8 mouse cellular contexts compared by ENCODE assay signal in the genomic region with DNA sequence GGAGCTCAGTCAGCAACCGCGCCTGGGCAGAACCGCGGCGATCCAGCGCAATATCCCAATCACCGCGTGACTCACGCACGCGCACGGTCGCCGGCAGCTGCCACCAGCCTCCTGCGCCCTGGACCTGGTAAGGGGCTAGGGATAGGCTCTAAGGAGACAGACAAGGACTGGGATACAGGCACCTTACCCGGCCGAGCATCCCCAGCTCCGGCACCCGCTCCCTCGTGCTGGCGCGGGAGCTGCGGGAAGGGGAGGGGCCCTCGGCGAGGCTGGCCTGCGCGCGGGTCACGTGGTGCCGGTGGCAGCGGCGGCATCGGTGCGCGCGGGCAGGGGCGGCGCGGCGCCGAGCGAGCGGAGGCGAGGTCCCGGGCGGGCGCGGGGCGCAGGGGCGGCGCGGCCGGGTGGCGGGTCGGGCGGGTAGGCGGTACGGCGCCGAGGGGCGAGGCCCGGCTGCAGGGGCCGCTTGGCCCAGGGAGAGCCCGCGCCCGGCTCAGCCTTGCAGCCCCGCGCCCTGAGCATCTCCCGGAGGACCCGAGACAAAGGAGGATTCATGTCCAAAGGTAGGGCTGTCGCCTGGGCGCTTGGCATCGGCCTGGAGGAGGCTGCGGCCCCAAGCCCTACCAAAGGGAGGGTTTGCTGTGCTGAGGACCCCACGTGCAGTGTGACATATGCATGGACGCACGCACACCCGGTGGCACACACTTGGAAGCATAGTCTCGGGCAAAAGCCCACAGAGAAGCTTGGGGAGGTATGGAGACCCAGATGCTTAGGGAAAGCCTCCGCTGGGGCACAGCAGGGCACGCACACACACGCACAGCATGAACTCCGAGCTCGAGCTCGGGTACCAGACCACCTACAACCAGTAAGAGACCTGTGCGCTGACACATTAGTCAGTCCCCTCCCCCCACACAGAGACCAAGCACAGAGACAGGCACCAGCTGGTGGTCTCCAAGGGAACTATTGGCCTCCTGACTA. TPM values are rescaled to one million over a fixed set of nuclear protein-coding genes. Genes with fewer than 3 reads are reported as not detected.
DNase-seq lines count a peak whose midpoint lies in the region; ATAC-seq and TF ChIP-seq lines count a peak whose summit lies in the region.

No protein-coding gene starts in this region.

- 2% methylated on average over 86 of the region's 86 CpGs for WGBS in heart, adult 2 months
- WGBS in hindbrain, embryonic 11.5 days: under 1% methylated on average over 80 of the region's 86 CpGs
- under 1% methylated on average over 85 of the region's 86 CpGs for WGBS in neural tube, embryonic 12.5 days

- intact Hi-C loops in heart, adult 2 months (cut with DNase I): no loop called here
- intact Hi-C loops in left cerebral cortex, postnatal 25 days (cut with DNase I): loop anchor here (5.0 to 10.0 kb wide), 2 partner anchors 62 to 1240 kb away; partner anchors contain the start of genes Naga, Pheta2, Smdt1 and Ttll1

- peak; percentile 21 to 30 for DNase-seq in heart, adult 2 months
- no peak for DNase-seq in heart, adult 11 months
- DNase-seq in ES-CJ7 (ENCODE audit: low read depth, low spot score): peak; percentile 75
- peak; percentile 82 for DNase-seq in embryo, embryonic 10 days (ENCODE audit: low spot score)
- peak; percentile 85 for DNase-seq in hindbrain, embryonic 11.5 days (ENCODE audit: low spot score)
- peak; percentile 81 to 83 for DNase-seq in left cerebral cortex, postnatal 25 days (ENCODE audit: low spot score in 2 of 2)
- DNase-seq in urinary bladder, adult 2 months (ENCODE audit: low spot score): no peak

- H3K4me2 ChIP-seq in hindbrain, embryonic 11.5 days (replicated peaks; ENCODE audit: low read depth, low read length): peak overlapping the region; percentile 90
- peak overlapping the region; percentile 76 for H3K4me2 ChIP-seq in neural tube, embryonic 12.5 days (replicated peaks)

- TF ChIP-seq CTCF in heart, adult 2 months (IDR thresholded peaks at IDR 0.05): no peak

- ATAC-seq in hindbrain, embryonic 11.5 days (ENCODE audit: low FRiP score): peak; percentile 78
- peak; percentile 84 for ATAC-seq in neural tube, embryonic 12.5 days (ENCODE audit: low FRiP score, low read depth)

- no peaks in the 10 kb centered on the region for H3K9me3 ChIP-seq in hindbrain, embryonic 11.5 days (ENCODE audit: control insufficient read depth, low read length)
- no peaks in the 10 kb centered on the region for H3K9me3 ChIP-seq in neural tube, embryonic 12.5 days

- H3K9ac ChIP-seq in heart, adult 2 months (ENCODE audit: low read depth, low read length): no peak overlapping the region
- peak overlapping the region; percentile 66 for H3K9ac ChIP-seq in hindbrain, embryonic 11.5 days (ENCODE audit: low read depth, low read length)
- H3K9ac ChIP-seq in neural tube, embryonic 12.5 days: peak overlapping the region; percentile 92

- H3K4me1 ChIP-seq in heart, adult 2 months (ENCODE audit: control insufficient read depth, insufficient read depth, low read length): no peaks in the 10 kb centered on the region; the same call in 1 of the 2 replicates
- peaks cover 8% of the 10 kb centered on the region for H3K4me1 ChIP-seq in hindbrain, embryonic 11.5 days (replicated peaks; ENCODE audit: control insufficient read depth, insufficient read depth, low read length)
- peaks cover 38% of the 10 kb centered on the region for H3K4me1 ChIP-seq in neural tube, embryonic 12.5 days

- no peak overlapping the region for H3K27ac ChIP-seq in heart, adult 2 months
- peak overlapping the region; percentile 91 for H3K27ac ChIP-seq in hindbrain, embryonic 11.5 days (ENCODE audit: low read depth, low read length)
- H3K27ac ChIP-seq in neural tube, embryonic 12.5 days: peak overlapping the region; percentile 94

- no peaks in the 10 kb centered on the region for H3K36me3 ChIP-seq in heart, adult 2 months (ENCODE audit: control insufficient read depth, insufficient read depth, low read length)
- H3K36me3 ChIP-seq in hindbrain, embryonic 11.5 days (ENCODE audit: control insufficient read depth, insufficient read depth, low read length): no peaks in the 10 kb centered on the region
- peaks cover 22% of the 10 kb centered on the region for H3K36me3 ChIP-seq in neural tube, embryonic 12.5 days

- H3K4me3 ChIP-seq in heart, adult 2 months: peak overlapping the region; percentile 18; the same call in 1 of the 2 replicates
- H3K4me3 ChIP-seq in hindbrain, embryonic 11.5 days (ENCODE audit: low read depth, low read length): peak overlapping the region; percentile 47
- peak overlapping the region; percentile 76 for H3K4me3 ChIP-seq in neural tube, embryonic 12.5 days

- no peak for TF ChIP-seq EP300 in heart, adult 2 months (IDR thresholded peaks at IDR 0.05; ENCODE audit: insufficient read depth, low read depth, low read length)

- TF ChIP-seq POLR2A in heart, adult 2 months (IDR thresholded peaks at IDR 0.05; ENCODE audit: insufficient read depth, low read depth, low read length): no peak

- peaks cover 5% of the 10 kb centered on the region for H3K27me3 ChIP-seq in heart, adult 2 months (ENCODE audit: control insufficient read depth, insufficient read depth, low read length)
- H3K27me3 ChIP-seq in hindbrain, embryonic 11.5 days (ENCODE audit: control insufficient read depth, insufficient read depth, low read length): peaks cover 7% of the 10 kb centered on the region
- peaks cover 21% of the 10 kb centered on the region for H3K27me3 ChIP-seq in neural tube, embryonic 12.5 days (replicated peaks)

- no peaks in the 10 kb centered on the region for H3K79me2 ChIP-seq in heart, adult 2 months (replicated peaks; ENCODE audit: control insufficient read depth, insufficient read depth, low read length)

RNA-seq across cellular contexts. Expression of gene Sept3, which starts 0.5 kb away (rescaled TPM):
- under 1 TPM; 0.39 to 0.44 TPM for total RNA-seq in heart, adult 2 months (2021)
- polyA plus RNA-seq in heart, adult 2 months (2012; rRNA removed): 0.43 and 0.85 TPM in 2 replicates
- 146 and 150 TPM in 2 replicates for polyA plus RNA-seq in hindbrain, embryonic 11.5 days (2014; fragmentation: Nextera tagmentation; extraction: Ambion mirVana)
- total RNA-seq in left cerebral cortex, postnatal 25 days (2021): 100 to 1,000 TPM; 436 to 478 TPM
- polyA plus RNA-seq in neural tube, embryonic 12.5 days (2016; fragmentation: Nextera tagmentation; extraction: Ambion mirVana): 235 and 268 TPM in 2 replicates
- polyA plus RNA-seq in urinary bladder, adult 2 months (2012; rRNA removed): 1.0 and 1.2 TPM in 2 replicates

RNA-seq across cellular contexts. Expression of gene 1500009C09Rik, which starts 23.0 kb away (rescaled TPM):
- total RNA-seq in heart, adult 2 months (2021): not detected
- polyA plus RNA-seq in heart, adult 2 months (2012; rRNA removed): 0.08 TPM in 1 of 2 replicates, not detected in the other
- polyA plus RNA-seq in hindbrain, embryonic 11.5 days (2014; fragmentation: Nextera tagmentation; extraction: Ambion mirVana): 0.86 and 1.6 TPM in 2 replicates
- 100 to 1,000 TPM in 1 of 2 experiments, 10 to 100 TPM in 1; 99.5 to 102 TPM for total RNA-seq in left cerebral cortex, postnatal 25 days (2021)
- 1.7 and 3.2 TPM in 2 replicates for polyA plus RNA-seq in neural tube, embryonic 12.5 days (2016; fragmentation: Nextera tagmentation; extraction: Ambion mirVana)
- 0.06 and 0.10 TPM in 2 replicates for polyA plus RNA-seq in urinary bladder, adult 2 months (2012; rRNA removed)

RNA-seq across cellular contexts. Expression of gene Wbp2nl, which starts 23.5 kb away (rescaled TPM):
- not detected for total RNA-seq in heart, adult 2 months (2021)
- polyA plus RNA-seq in heart, adult 2 months (2012; rRNA removed): not detected in 2 replicates
- polyA plus RNA-seq in hindbrain, embryonic 11.5 days (2014; fragmentation: Nextera tagmentation; extraction: Ambion mirVana): 0.12 TPM in 1 of 2 replicates, not detected in the other
- total RNA-seq in left cerebral cortex, postnatal 25 days (2021): not detected
- not detected in 2 replicates for polyA plus RNA-seq in neural tube, embryonic 12.5 days (2016; fragmentation: Nextera tagmentation; extraction: Ambion mirVana)
- polyA plus RNA-seq in urinary bladder, adult 2 months (2012; rRNA removed): not detected in 2 replicates

RNA-seq across cellular contexts. Expression of gene Cenpm, which starts 30.7 kb away (rescaled TPM):
- total RNA-seq in heart, adult 2 months (2021): under 1 TPM; 0.39 to 0.42 TPM
- 0.76 and 1.7 TPM in 2 replicates for polyA plus RNA-seq in heart, adult 2 months (2012; rRNA removed)
- 76.2 and 78.1 TPM in 2 replicates for polyA plus RNA-seq in hindbrain, embryonic 11.5 days (2014; fragmentation: Nextera tagmentation; extraction: Ambion mirVana)
- 1 to 10 TPM; 3.5 to 3.9 TPM for total RNA-seq in left cerebral cortex, postnatal 25 days (2021)
- polyA plus RNA-seq in neural tube, embryonic 12.5 days (2016; fragmentation: Nextera tagmentation; extraction: Ambion mirVana): 45.5 and 45.8 TPM in 2 replicates
- 4.6 and 6.1 TPM in 2 replicates for polyA plus RNA-seq in urinary bladder, adult 2 months (2012; rRNA removed)

RNA-seq across cellular contexts. Expression of gene Tnfrsf13c, which starts 51.0 kb away (rescaled TPM):
- under 1 TPM; 0.16 to 0.18 TPM for total RNA-seq in heart, adult 2 months (2021)
- polyA plus RNA-seq in heart, adult 2 months (2012; rRNA removed): 0.44 and 0.86 TPM in 2 replicates
- polyA plus RNA-seq in hindbrain, embryonic 11.5 days (2014; fragmentation: Nextera tagmentation; extraction: Ambion mirVana): 0.35 and 0.62 TPM in 2 replicates
- total RNA-seq in left cerebral cortex, postnatal 25 days (2021): under 1 TPM; 0.41 TPM
- polyA plus RNA-seq in neural tube, embryonic 12.5 days (2016; fragmentation: Nextera tagmentation; extraction: Ambion mirVana): 0.10 and 0.22 TPM in 2 replicates
- 0.15 and 0.16 TPM in 2 replicates for polyA plus RNA-seq in urinary bladder, adult 2 months (2012; rRNA removed)

Comparison
In these comparisons a context has a peak if more than half of its experiments do, and no peak if none do; other contexts are left out.
1. DNase-seq: peak in heart, adult 2 months (2 of 2), ES-CJ7 (single experiment), embryo, embryonic 10 days (single experiment), hindbrain, embryonic 11.5 days (single experiment) and left cerebral cortex, postnatal 25 days (2 of 2); none in heart, adult 11 months (single experiment) and urinary bladder, adult 2 months (single experiment).
2. H3K4me3 ChIP-seq: peak in every context shown above with its lines; median percentile 76 in neural tube, embryonic 12.5 days; 47 in hindbrain, embryonic 11.5 days; 18 in heart, adult 2 months.
3. RNA of gene Sept3, which starts 0.5 kb away (polyA plus RNA-seq): 235 to 268 TPM in neural tube, embryonic 12.5 days and 146 to 150 TPM in hindbrain, embryonic 11.5 days; 1.0 to 1.2 TPM in urinary bladder, adult 2 months and 0.43 to 0.85 TPM in heart, adult 2 months; every median in the first group is over 10 times any median in the second.